Mouse (Mus musculus) retina, embryonic 14.5 days (tissue): ENCODE measurements around the gene Adat1.

Experiments used
- DNase-seq: peaks from one replicate; pipeline ENCODE4 v3.0.0-alpha.2; 2015; ENCODE audit warnings: low spot score

Adat1 gene

DNA sequence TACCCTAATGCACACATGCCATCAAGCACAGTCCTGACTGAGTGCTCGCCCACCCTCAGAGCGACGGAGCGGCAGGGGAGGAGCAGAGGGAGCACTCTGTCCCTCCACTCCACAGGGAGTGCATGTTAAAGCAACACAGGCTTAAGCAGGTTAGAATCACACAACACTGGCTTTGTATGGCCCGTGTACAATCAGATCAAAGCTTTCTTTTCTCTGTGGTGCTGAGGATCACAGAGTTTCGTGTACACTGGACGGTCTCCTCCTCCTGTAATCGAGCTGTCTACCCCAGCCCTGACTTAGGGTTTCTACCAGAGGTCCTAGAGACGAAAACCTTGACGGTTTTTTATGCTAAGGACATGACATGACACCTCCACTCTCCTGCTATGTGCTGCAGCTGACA is 23.6 kb downstream of the Adat1 start:
- no peak for DNase-seq

DNA sequence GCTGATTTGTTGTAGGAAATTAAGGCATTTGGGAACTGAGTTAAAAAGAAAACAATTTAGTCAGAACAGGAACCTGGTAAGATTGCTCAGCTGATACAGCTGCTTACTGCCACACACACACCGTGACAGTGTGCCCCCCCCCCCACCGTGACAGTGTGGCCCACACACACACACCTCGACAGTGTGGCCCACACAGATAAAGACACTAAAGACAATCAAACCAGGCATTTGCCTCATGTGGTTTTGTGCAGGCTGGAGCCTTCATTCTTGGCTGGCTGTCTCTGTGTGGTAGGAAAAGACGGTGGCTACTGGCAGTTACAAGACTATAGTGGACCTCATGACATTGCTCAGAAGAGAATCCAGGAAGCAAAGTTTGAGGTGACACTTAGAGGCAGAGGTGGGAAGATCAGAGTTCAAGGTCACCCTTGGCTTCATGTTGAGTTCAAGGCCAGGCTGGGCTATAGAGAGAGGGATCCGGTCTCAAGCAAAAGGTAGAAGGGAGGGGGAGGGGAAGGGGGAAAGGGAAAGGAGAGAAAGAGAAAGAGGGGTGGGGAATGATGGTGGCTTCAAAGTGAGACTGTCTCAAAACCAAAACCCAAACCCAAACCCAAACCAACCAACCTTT is 24.7 kb downstream of the Adat1 start:
- no peak for DNase-seq

DNA sequence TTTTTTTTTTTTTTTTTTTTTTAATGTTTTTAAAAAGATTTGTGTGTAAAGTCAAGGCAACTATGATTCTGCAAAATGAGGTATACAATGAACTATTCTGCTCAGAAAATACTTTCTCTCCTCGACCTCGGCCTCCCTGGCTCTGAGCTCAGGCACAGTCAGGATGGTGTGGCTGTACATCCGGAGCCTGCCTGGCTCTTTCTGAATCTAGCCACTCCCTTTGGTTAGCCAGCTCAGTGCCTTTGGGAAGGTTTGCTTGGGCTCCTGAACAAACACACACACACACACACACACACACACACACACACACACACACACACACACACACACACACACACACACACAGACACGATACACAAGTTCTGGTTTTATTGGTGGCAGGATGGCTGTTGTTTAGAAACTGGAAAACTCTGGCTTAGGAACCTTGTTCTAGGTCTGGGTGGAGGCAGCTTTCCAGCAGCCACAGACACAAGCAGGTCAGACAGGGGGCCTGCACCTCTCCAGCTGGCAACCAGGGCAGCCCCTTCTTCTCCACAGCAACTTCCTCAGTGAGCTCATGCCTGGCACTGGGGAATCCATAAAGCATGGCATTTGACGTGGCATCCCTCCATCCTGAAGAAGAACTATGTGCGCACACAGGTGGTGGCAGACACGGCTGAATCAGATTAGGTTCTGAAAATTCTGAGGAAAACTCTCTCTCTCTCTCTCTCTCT is 27.1 kb downstream of the Adat1 start:
- no peak for DNase-seq

DNA sequence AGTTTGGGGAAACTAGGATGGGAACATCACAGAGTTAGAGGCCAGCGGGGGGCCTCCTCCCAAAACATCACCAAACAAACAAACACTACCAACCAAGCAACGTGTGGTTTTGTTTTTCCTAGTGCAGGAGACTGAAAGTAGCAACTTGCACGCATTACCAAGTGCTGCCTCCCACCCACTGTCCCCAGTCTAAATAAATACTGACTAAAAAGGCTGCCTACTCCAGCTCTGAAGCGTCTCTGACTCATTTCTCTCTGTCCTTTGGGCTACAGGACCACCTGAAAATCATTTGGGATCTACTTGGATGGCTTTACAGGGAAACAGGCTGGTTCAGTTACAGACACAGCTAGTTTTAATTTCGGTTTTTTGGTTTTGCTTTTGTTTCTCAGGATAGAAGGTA is 27.8 kb downstream of the Adat1 start:
- DNase-seq = no peak

DNA sequence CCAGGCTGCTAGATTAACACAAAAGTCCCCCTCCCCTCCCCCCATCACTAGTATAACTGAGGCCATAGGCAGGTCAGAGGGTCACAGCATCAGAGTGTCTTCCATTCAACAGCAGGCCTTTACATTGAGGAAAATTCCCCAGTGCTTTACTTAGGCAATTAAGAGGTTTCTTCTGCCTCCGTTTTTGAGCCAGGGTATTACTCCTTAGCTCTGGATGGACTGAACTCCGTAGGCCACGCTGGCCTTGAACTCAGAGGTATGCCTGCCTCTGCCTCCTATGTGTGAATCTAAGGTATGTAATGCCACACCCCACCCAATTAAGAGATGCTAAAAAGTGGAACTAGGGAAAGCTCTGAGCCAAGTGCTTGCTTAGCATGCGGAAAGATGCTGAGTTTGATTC is 28.6 kb downstream of the Adat1 start:
- no peak for DNase-seq

DNA sequence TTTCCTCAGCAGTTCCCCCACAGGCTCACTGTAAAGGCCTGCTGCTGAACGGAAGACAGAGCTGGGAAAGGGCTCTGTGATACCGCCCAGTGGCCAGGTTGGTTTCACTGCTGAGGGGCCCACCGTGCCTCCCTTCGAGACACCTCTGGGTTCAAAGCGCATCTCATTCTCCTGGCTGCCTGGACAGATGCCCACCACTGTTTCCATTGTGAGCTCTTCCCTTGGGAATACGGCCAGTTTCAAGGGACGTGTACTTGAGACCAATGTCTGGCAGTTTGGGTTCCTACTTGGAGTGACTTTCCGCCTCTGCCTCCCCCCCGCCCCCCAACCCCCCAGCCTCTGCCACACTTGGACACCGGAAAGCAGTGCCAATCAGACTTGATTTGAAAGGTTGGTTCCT is 29.0 kb downstream of the Adat1 start:
- DNase-seq = no peak

DNA sequence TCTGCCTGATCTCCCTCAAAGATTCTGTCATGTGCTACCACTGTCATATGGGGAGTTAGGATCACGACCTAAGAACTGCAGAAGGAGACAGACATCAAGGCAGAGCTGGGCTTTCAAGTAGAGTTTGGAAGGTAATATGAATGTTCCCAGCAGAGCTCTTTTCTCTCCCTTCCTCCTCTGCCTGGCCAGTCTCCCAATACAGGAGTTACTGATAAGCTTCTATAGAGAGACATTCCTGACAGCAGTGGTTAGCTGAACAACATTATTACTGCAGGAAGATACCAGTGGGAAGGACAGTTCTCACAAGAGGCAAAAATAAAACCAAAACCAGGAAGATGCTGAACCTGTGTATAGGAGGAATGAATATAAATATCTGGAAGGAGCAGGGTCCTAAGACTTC is 29.5 kb downstream of the Adat1 start:
- DNase-seq = no peak

DNA sequence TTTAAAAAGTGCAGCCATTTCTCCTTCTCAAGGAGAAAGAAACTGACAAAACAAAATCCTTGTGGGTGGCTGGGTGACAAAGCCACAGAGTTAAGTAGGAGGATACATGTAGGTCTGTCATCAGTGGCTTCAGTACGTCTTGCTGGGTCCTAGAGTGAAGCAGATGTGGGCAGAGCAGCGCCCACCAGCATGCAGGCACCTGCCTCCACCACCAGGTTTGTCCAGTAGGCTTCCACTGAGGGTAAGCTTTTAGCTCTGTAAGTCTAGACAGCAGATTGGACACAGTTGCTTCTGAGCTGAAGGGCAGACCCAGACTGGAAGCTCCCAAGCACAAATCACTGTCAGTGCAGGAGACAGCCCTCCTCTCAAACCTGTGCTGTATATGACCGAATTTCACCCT is 30.8 kb downstream of the Adat1 start:
- DNase-seq = no peak

DNA sequence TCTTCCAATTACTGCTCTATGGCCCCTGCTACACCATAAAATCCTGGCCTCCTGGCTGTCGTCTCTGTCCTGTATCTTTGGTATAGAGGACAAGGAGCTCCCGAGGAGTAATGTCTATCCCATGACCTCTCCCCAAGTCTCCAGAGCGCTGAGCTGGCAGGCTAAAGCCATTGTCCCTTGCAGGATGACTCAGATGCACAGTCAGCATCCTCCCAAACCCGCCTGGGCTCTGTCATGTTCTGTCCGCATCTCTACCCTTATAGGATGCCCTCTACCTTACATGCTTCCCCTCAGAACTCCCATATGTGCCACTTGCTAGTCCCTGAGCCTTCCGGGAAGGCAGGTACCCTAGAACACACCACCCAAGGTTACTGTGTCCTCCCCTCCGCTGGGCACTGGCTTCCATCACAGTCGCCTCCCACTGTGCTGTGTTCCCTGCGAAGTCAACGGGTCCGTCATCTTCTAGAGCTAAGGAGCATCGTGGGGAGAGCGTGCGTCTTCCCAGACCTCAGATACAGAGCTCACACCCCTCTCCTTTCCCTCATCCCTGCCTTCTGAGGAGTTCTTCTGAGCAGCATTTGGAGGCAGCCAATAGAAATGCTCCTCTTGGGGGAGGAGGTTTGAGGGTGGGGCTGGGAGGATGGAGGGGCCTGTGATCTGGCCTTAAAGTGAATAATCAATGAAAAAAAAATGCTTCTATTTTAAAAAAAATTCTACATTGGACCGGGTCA is 31.3 kb downstream of the Adat1 start:
- no peak for DNase-seq

DNA sequence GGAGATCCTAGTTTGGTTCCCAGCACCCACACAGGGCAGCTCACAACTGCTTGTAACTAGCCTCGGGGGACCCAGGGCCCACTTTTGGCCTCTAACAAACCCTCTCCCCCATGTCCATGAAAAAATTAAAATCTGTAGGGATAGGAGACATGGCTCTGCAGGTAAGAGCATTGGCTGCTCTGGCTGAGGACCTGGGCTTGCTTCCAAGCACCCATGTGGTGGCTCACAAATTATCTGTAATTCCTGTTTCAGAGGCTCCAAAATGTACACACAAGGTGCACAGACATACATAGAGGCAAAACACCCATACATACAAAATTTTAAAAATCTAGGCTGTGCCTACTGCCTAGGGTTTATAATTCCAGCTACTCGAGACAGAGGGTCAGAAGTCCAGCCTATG is 34.9 kb downstream of the Adat1 start:
- no peak for DNase-seq

DNA sequence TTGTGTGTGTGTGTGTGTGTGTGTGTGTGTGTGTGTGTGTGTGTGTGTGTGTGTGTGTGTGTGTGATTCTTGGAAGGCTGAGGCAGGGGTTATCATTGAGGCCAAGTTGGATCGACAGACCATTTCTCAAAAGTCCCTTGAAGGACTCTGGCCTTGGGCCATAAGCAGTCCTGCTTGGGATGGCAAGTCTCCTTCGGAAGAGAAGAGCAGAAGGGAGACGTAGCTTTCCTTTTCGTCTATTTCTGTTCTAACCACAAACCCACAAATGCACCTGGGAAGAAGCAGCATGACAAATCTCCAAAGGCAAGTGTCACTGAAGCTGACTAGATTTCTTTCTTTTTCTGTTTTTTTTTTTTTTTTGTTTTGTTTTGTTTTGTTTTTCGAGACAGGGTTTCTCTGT is 36.2 kb downstream of the Adat1 start:
- DNase-seq = no peak

DNA sequence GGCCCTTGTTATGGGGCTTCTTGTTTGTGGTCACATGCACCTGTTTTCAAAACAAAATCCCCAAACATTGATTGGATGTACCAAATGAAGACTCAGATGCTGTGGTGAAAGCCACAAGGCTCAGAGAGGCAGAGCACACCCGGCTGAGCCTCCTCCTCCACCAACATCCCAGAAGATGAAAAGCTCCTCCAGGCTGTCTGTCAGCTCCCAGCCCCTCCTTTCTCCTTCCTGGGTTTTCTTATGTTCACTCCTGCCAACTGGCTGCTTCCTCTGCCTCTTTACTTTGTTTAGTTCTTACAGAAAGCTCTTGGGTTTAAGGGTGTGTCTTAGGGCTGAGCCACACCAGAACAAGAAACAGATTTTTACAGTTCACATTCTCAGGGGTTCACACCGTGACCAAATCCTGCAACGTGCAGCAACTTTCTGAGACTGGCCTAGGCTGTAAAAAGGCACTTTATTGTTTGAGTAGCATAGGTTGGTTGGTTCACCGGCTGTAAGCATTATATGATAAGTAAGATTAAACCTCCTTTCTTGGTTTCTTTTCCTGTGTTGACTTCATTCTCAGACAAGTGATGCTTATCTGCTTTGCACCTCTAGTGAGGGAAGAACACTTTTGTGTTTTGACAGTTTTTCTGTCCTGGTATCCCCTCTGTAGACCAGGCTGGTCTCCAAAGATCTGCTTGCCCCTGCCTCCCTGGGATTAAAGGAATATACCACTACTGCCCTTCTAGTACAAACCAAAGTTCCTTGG is 37.1 kb downstream of the Adat1 start:
- no peak for DNase-seq

DNA sequence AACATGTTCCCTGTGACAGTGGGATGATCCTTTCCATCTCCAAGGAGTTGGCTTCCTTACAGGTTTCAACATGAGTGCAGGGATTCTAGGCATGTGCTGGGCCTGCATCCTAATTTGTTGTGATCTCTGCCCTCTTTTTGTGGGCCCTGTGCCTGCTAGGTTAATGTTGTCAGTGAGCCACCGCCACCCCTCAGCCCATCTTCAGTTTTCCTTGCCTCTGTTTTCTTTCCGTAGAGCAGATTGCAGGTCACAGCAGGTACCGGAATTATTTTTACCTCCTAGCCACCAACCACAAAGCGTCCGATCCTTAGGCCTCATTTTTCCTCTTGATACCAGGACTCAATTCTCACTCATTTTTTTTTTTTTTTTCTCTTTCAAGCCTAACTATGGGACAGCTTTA is 40.2 kb downstream of the Adat1 start:
- DNase-seq = no peak

DNA sequence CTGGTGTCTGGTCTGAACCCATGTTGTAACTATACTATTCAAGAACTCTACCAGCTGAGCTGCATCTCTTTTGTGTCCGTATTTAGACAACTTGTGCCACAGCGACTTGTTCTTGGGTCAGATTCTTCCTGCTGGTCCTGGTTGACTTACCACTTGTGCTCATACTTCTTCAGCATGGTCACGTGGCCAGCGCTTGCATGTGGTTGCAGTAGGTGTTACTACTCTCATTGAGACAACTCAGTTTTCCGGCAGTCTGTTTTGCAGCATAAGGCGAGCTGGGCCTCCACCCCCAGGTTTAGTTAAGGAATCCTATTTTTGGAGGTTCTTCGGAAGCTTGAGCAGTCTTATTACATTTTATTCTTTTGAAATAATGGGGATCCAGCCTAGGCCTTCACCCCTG is 40.8 kb downstream of the Adat1 start:
- DNase-seq = no peak

DNA sequence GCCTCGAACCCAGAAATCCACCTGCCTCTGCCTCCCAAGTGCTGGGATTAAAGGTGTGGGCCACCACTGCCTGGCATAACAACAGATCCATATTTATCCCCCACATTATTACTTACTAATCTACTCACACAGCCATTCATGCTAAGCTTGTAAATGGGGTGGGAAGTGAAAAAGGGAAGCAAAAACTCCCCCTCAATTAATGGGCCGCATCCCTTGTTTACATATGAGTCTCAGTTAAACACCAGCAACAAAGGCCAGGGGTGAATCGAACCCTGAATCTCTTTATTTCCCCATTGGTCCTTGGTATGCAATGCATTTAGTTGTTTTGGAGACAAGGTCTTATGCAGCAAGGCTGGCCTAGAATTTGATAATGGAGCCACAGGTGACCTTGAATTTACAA is 41.3 kb downstream of the Adat1 start:
- no peak for DNase-seq

DNA sequence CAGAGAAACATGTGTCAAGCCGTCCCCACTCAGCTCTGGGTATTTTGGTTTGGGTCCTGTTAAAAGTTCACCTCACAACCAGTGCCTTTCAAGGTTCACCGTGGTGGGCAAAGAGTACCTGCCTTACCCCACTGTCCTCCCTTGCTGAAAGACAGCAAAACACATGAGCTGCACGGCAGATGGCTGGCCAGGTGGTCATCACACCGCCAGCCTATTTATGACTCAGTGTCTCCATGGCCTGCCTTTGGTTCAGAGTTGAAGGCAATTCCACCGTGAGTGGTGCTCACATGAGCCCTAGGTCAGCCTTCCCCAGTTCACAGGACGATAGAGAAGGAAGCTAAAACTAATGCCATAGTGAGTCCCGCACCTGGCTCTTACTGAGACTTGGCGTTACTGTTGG is 44.1 kb downstream of the Adat1 start:
- DNase-seq = no peak

DNA sequence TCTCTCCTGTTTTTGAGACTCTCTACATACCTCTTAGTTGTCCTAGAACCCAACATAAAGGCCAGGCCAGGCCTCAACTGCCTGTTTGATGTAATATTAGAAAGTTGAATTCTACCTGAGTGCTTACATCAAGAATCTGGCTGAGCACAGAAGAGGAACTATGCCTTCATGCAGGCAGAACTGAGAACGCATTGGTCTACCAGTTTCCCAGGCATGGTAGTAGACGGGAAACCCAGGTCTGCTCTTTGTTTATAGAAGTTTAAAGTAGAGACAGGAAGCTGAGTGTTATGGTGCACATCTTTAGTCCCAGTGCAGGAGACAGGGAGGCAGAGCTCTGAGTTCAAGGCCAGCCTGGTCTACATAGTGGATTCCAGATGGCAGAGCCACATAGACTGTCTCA is 45.0 kb downstream of the Adat1 start:
- no peak for DNase-seq

DNA sequence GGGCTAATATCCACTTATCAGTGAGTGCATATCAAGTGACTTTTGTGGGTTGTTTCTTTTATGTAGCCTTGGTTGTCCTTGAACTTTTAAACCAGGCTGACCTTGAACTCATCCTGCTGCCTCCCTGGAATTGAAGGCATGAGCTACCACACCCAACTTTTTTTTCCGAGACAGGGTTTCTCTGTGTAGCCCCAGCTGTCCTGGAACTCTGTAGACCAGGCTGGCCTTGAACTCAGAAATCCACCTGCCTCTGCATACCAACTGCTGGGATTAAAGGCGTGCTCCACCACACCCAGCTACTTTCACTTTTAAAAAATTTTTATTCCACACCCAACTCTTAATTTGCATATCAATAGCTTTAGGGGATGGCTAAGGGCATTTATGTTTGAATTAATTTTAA is 48.6 kb downstream of the Adat1 start:
- DNase-seq = no peak

DNA sequence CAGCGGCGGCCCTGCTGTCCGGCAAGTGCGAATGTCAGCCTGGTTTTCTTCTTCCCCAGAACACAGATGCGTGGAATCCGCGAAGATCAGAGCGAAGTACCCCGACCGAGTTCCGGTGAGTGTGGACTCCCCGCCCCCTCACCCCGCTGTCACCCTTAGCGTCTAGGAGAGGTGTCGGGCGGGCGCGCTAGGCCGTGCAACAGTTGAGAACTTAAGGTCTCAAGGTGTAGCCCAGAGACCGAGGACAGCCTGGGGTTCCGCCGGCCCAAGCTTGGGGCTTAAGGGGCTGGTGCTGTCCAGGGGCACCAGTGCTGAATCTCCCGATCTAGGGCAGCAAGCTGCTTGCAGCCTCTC is 51.0 kb downstream of the Adat1 start:
- peak; percentile 52 for DNase-seq

DNA sequence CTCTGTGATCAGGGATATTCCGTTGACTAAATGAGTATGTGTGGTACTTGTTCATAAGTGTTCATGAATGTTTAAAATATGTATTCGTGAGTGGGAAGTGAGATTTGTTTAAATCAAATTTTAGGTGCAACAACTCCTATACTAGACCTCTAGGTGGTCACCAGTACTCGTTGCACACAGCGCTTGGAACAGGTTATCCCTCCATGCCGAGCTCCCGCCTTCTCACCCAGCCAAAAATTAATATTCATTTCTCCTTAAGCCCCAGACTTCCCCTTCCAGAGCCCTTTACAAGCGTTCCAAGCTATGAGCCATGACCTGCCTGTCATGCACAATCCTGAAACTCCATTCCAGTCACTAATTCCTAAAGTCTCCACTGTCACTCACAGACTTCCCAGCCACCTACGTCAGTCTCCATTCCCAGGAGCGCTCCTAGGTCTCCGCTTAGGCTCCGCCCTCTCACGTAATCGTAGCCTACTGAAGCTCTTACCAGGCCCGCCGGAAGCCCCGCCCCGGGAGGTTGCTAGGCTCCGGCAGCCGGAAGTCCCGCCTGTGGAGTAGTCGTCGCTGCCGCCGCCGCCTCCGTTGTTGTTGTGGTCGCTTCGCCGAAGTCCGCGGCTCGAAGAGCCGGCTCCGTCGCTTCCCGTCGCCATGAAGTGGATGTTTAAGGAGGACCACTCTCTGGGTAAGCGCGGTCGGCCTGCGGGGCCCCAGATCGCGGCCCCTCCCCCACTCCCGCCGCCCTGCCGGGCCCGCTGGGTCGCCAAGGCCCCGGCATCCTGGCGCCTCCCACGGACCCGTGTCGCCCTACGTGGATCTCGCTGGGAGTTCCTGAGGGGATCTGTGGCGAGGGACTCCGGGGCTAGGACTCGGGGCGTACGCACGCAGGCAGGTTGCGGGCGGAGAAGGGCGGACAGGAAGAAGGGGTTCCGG is 51.7 kb downstream of the Adat1 start, which contains the start of gene Gabarapl2:
TSS of gene Gabarapl2 (plus strand) at position 533 of the 930 bp plus-strand sequence.
- DNase-seq = peak; percentile 99

DNA sequence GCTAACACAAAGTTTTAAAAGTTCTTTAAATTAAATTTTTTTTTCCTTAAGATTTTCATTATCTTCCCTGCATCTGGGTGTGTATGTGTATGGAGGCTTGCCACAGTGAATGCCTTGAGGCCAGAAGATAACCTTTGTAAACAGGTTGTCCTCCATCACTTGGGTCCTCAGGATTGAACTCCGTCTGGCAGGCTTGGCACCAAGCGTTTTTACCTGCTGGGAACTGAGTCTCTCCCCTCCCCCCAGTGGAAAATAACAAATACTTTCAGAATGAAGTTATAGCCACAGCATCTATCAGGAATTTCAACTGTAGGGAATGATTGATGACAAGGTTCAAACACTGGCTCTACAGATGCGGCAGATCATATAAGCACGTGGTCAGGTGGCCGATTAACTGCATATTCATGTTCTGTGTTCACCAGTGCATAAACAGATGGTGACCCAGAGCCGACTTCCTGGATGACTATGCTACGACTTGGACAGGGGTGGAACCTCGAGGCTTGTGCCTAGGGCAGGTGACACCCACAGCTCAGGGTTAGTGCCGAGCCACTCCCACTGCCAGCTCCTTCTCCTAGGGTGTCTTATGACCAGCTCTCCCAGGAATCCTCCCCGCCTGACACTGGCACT is 52.5 kb downstream of the Adat1 start:
- DNase-seq = peak; percentile 47
